Mouse (Mus musculus): Measurements from ENCODE around the gene Tatdn3. TPM values are rescaled to one million over a fixed set of nuclear protein-coding genes. Genes with fewer than 3 reads are reported as not detected.
"Not testable (repeated sequence)": the region's sequence is repeated elsewhere in the genome, so short reads cannot be mapped to it uniquely, and the experiment has no call there.

Tatdn3 gene
- polyA plus RNA-seq, 1 experiment from 2014 or later = 13.8 TPM

DNA sequence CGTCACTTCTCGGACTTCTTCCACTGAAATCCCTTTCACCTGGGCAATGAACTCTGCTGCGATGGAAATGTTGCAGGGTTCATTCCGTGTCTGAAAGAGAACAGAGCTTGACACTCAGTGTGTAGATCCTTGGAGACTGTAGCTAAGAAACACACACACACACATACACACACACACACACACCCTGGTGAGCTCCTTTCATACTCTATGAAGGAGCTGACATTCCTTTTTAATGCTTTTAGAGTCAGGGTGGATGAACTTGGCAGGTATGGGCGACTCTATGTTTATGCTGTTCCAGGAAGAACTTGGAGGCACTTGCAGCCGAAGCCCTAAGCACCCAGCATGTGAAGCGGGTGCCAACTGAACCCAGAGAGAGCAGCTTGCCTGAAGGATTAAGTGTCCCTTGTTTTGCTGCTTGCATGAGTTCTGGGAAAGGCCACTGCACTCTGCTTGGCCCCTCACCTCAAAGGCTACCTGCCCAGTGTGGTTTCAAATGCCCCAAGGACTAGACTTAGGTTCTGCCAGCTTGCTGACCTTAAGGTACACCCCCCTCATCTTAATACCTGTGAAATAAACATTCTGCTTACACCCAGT, 16.4 kb downstream of the Tatdn3 start:
- H3K27ac ChIP-seq = no peak overlapping the region
- H3K4me3 ChIP-seq = no peak overlapping the region
- no peaks in the 10 kb centered on the region for H3K4me1 ChIP-seq
- WGBS = 76% methylated on average over 7 of the region's 7 CpGs
- H3K36me3 ChIP-seq = no peaks in the 10 kb centered on the region
- H3K27me3 ChIP-seq (replicated peaks) = no peaks in the 10 kb centered on the region
- ATAC-seq (ENCODE audit: low FRiP score, low read depth) = no peak
- H3K4me2 ChIP-seq (replicated peaks) = no peak overlapping the region
- H3K9ac ChIP-seq = no peak overlapping the region
- no peaks in the 10 kb centered on the region for H3K9me3 ChIP-seq

DNA sequence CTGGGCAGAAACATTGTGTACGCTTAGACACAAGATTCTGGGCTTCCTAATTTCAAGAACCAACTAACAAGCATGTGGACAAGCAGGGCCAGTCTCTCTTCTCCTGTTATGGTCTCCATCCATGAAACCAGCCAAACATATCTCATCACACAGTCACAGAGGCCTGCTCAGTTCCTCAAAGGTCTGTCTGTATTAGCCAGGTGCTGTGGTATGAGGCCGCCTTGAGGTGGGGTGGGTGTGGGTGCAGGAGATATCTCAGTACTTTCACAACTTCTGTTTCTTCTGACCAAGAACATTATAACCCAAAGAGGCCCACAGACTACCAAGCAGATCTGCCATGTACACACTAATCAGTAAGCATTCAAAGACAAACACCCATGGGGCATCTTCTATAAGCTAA, 17.5 kb downstream of the Tatdn3 start:
- Histone ChIP-seq H3K9me3 (no peaks in the 10 kb centered on the region), H3K4me1 (no peaks in the 10 kb centered on the region), H3K36me3 (no peaks in the 10 kb centered on the region), H3K9ac (no peak overlapping the region), H3K4me3 (no peak overlapping the region), H3K4me2 (replicated peaks) (no peak overlapping the region), H3K27ac (no peak overlapping the region), H3K27me3 (replicated peaks) (no peaks in the 10 kb centered on the region)
- no peak for ATAC-seq (ENCODE audit: low FRiP score, low read depth)
- WGBS = 90% methylated on average over 2 of the region's 2 CpGs

DNA sequence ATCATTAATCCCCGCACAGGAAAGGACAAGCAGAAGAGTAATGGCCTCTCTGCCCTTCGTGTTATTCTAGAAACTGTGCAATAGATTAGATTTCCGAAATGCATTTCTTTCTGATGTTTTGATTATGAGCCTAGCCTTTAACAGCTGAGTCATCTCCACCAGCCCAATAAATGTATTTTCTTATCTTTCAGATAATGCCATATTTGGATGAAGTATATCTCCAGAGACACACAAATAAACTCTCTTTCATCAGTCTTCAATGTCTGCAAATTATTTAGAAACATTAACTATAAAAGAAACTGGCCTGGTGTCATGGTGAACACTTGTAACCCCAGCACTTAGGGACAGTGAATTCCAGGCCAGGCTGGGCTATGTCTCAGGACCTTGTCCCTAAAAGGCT, 20.0 kb downstream of the Tatdn3 start:
- no peaks in the 10 kb centered on the region for H3K27me3 ChIP-seq (replicated peaks)
- H3K9me3 ChIP-seq = no peaks in the 10 kb centered on the region
- H3K4me1 ChIP-seq = no peaks in the 10 kb centered on the region
- no peak overlapping the region for H3K4me2 ChIP-seq (replicated peaks)
- no peak overlapping the region for H3K27ac ChIP-seq
- ATAC-seq (ENCODE audit: low FRiP score, low read depth) = no peak
- H3K4me3 ChIP-seq = no peak overlapping the region
- no peaks in the 10 kb centered on the region for H3K36me3 ChIP-seq
- H3K9ac ChIP-seq = no peak overlapping the region
- WGBS = 78% methylated on average over 3 of the region's 3 CpGs

DNA sequence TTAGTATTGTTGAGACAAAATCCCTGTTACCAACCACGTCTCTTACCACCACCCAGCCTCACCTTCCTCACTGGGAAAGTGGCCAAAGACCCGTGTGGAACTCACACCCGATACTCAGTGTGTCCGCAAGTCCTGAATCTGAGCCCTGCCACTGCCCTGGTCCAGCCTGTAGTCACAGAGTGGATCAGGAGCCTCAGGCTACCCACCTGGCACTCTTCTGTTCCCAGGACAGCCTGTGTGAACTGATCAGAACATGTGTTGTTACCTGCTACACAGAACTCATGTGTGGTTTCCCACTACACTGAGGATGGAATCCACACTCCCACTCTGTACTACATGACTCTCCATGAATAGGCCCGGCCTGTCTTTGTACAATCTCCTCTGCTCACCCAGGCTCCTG, 20.6 kb downstream of the Tatdn3 start:
- no peak overlapping the region for H3K4me2 ChIP-seq (replicated peaks)
- no peak overlapping the region for H3K27ac ChIP-seq
- 85% methylated on average over 5 of the region's 5 CpGs for WGBS
- ATAC-seq (ENCODE audit: low FRiP score, low read depth) = no peak
- no peak overlapping the region for H3K4me3 ChIP-seq
- H3K4me1 ChIP-seq = no peaks in the 10 kb centered on the region
- H3K9me3 ChIP-seq = no peaks in the 10 kb centered on the region
- H3K36me3 ChIP-seq = no peaks in the 10 kb centered on the region
- H3K9ac ChIP-seq = no peak overlapping the region
- no peaks in the 10 kb centered on the region for H3K27me3 ChIP-seq (replicated peaks)

DNA sequence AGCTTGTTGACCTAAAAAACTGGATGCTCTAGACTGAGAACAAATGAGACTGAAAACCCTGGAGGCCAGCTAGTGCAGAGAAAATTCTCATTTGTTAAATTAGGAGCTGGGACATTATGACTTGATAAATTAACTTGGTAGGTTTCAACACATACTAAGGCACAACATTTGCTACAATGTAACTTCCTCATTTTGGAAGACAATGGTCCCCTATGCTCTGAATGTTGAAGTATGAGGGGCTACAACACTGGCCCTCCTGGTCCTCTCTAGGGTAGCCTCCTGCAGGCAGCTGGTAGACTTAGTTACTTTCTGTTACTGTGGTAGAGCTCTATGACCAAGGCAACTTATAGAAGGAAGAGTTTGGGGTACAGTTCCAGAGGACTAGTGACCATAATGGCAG, 21.4 kb downstream of the Tatdn3 start:
- ATAC-seq (ENCODE audit: low FRiP score, low read depth) = no peak
- H3K36me3 ChIP-seq = no peaks in the 10 kb centered on the region
- H3K9ac ChIP-seq = no peak overlapping the region
- no peak overlapping the region for H3K27ac ChIP-seq
- no peaks in the 10 kb centered on the region for H3K4me1 ChIP-seq
- no peak overlapping the region for H3K4me2 ChIP-seq (replicated peaks)
- no peaks in the 10 kb centered on the region for H3K27me3 ChIP-seq (replicated peaks)
- H3K4me3 ChIP-seq = no peak overlapping the region
- no peaks in the 10 kb centered on the region for H3K9me3 ChIP-seq

DNA sequence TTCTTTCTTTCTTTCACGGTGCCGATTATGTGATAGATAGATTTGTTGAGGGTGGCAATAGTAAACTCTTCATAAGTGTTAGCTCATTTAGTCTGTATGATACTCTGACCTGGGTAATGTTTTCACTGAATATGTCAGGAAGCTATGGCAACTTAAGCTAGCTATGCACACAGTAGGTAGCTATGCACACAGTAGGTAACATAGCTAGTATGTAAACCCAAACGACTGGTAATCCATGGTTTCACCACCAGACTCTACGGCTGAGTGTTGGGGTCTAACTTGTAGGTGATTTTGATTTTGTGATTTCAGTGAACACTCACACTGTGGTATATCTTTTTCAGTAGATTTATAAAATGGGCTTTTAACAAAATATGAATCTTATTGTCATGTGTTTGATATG, 24.7 kb downstream of the Tatdn3 start:
- 93% methylated on average over 4 of the region's 4 CpGs for WGBS
- H3K27ac ChIP-seq = no peak overlapping the region
- H3K9ac ChIP-seq = no peak overlapping the region
- H3K4me2 ChIP-seq (replicated peaks) = no peak overlapping the region
- no peaks in the 10 kb centered on the region for H3K4me1 ChIP-seq
- H3K9me3 ChIP-seq = no peaks in the 10 kb centered on the region
- H3K36me3 ChIP-seq = no peaks in the 10 kb centered on the region
- no peak for ATAC-seq (ENCODE audit: low FRiP score, low read depth)
- H3K27me3 ChIP-seq (replicated peaks) = no peaks in the 10 kb centered on the region
- no peak overlapping the region for H3K4me3 ChIP-seq

DNA sequence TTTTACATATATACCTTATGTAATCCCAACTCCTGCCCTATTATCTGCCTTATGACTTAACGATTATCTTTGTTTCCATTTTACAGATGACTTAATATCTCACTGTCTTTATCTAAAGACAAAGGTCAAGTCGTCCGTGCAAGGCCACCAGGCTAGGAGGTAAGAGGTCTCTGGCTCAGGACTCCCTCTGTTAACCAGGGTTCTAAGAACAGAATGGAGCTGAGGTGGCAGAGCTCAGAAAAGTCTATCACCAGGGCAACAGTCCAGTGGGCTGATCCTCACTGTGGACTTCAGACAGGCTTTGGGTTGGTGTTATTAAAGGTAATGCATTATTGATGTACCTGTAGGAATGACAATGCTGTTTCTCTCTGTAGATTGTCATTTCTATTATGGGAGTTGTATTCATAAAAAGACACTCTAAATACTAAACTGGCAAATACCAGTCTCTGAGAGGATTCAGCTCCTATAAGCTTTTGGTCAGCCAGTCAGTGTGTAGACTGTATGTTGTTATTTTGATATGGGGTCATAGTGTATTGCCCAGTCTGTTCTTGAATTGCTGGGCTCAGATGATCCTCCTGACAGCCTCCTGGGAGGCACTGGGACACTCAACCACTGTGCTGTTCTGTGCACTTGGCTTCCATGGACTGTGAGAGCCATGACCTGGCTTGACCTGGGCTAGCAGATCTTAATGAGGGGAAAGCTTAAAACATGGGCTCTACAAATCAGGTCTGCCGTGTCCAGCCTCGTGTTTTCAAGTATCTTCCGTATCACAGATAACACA, 26.0 kb downstream of the Tatdn3 start, which contains the start of gene Spata45:
Gene Spata45 (plus strand): TSS at position 86 of the 781 bp plus-strand sequence.
- H3K4me3 ChIP-seq = no peak within 1 kb of the TSS
- H3K9me3 ChIP-seq = no peaks in the 10 kb centered on the region
- H3K4me2 ChIP-seq (replicated peaks) = no peak within 1 kb of the TSS
- H3K27me3 ChIP-seq (replicated peaks) = no peaks in the 10 kb centered on the region
- H3K9ac ChIP-seq = no peak within 1 kb of the TSS
- H3K27ac ChIP-seq = no peak within 1 kb of the TSS
- no peak for ATAC-seq (ENCODE audit: low FRiP score, low read depth)
- H3K36me3 ChIP-seq = no peaks in the 10 kb centered on the region
- 86% methylated on average over 6 of the region's 6 CpGs for WGBS
- H3K4me1 ChIP-seq = no peaks in the 10 kb centered on the region

DNA sequence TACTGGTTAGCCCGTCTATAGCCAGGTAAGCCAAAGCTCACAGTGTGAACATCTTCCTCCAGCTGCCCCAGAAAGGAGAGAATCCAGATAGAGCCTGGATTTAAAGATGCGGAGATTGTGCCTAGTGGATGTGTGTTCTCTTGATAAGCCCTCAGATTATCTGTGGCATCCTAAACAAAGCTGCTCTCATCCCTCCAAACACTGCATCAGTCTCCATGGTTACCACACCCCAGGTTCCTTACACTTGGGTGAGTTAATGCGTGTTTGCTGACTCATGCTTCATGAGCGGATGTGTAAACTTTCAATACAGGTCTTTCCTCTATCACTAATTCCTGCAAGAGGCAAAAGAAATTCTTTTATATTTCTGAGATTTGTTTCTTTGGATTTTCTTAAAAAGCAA, 27.1 kb downstream of the Tatdn3 start:
- H3K27me3 ChIP-seq (replicated peaks) = no peaks in the 10 kb centered on the region
- no peak overlapping the region for H3K4me3 ChIP-seq
- H3K9me3 ChIP-seq = no peaks in the 10 kb centered on the region
- WGBS = 39% methylated on average over 4 of the region's 4 CpGs
- no peak overlapping the region for H3K27ac ChIP-seq
- no peak overlapping the region for H3K9ac ChIP-seq
- no peaks in the 10 kb centered on the region for H3K36me3 ChIP-seq
- no peak overlapping the region for H3K4me2 ChIP-seq (replicated peaks)
- H3K4me1 ChIP-seq = no peaks in the 10 kb centered on the region
- no peak for ATAC-seq (ENCODE audit: low FRiP score, low read depth)

DNA sequence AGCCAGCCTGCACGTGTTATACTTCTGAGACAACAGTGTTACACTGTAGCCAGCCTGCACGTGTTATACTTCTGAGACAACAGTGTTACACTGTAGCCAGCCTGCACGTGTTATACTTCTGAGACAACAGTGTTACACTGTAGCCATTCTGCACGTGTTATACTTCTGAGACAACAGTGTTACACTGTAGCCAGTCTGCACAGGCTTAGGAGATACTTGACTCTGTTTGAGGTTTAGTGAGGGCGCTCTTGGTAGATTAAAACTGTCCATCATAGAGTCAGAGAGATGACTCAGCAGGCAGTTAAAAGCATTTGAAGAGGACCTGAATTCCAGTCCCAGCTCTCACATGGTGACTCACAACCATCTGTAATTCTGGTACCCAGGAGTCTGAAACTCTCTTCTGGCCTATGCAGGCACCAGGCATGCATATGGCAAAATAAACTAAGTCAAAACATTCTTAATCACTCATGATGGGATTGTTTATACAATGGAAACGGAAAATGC, 31.8 kb downstream of the Tatdn3 start:
- WGBS = 79% methylated on average over 6 of the region's 6 CpGs
- not testable (repeated sequence) for H3K27me3 ChIP-seq (replicated peaks); H3K9me3 ChIP-seq; H3K4me1 ChIP-seq; H3K9ac ChIP-seq; ATAC-seq (ENCODE audit: low FRiP score, low read depth); H3K36me3 ChIP-seq; H3K4me2 ChIP-seq (replicated peaks); H3K27ac ChIP-seq; H3K4me3 ChIP-seq

DNA sequence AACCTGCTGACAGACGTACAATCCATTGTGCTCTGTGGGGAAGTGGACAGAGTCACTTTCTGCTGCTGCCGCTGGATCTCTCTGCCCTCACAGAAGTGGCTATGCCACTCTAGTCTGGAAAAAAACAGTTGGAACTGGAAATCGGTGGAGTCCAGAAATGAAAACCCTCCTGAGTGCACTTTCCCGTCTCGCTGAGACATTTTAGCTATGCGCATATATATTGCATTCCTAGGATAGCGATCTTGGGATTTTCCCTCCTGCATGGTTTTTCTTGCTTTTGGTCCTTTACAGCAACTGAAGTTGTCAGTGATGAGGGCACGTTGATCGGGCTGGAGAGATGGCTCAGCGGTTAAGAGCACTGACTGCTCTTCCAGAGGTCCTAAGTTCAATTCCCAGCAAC, 32.5 kb downstream of the Tatdn3 start:
- no peaks in the 10 kb centered on the region for H3K27me3 ChIP-seq (replicated peaks)
- no peak overlapping the region for H3K9ac ChIP-seq
- no peaks in the 10 kb centered on the region for H3K36me3 ChIP-seq
- H3K27ac ChIP-seq = no peak overlapping the region
- H3K9me3 ChIP-seq = no peaks in the 10 kb centered on the region
- H3K4me1 ChIP-seq = peaks cover 12% of the 10 kb centered on the region
- 78% methylated on average over 10 of the region's 10 CpGs for WGBS
- H3K4me3 ChIP-seq = no peak overlapping the region
- H3K4me2 ChIP-seq (replicated peaks) = no peak overlapping the region
- no peak for ATAC-seq (ENCODE audit: low FRiP score, low read depth)

DNA sequence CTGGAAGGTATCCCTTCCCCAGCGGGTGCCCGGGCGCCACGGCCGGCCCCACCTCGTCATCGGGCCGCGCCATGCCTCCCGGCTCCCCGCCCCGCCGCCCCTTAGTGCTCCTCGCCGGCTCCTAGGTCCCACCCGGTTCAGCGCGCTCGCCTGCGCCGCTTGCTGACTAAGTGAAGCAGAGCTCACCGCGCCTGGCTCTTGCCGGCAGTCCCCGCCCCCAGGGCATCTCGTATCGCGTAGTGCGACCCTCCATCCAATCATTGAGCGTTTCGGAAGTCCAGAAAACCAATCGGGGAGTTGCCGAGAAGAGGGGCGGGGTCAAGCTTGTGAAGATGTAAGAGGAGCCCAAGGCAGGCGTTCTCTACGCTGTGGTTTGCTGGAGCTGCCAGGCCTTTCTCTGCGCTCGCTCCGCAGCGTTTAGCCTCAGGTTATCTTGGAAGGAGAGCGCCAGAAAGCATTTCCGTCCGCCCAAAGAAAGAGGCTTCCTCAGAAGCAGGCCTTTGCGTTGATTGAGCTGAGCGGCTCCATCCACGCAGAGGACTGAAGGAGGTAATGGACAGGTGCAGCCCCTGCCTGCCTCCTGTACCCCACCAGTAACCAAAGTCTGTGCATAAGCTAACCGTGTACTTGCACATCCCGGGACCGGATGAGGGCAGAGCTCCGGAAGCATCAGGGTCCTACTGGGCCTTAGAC, 36.6 kb downstream of the Tatdn3 start, which contains the start of gene Flvcr1:
Gene Flvcr1 (minus strand): TSS at position 138 of the 693 bp plus-strand sequence.
- ATAC-seq (ENCODE audit: low FRiP score, low read depth) = peak; percentile 99
- no peaks in the 10 kb centered on the region for H3K9me3 ChIP-seq
- H3K4me2 ChIP-seq (replicated peaks) = peak within 1 kb of the TSS; percentile 98
- no peaks in the 10 kb centered on the region for H3K27me3 ChIP-seq (replicated peaks)
- peak within 1 kb of the TSS; percentile 76 for H3K9ac ChIP-seq
- peaks cover 7% of the 10 kb centered on the region for H3K36me3 ChIP-seq
- peaks cover 20% of the 10 kb centered on the region for H3K4me1 ChIP-seq
- WGBS = under 1% methylated on average over 50 of the region's 50 CpGs
- H3K27ac ChIP-seq = peak within 1 kb of the TSS; percentile 83
- peak within 1 kb of the TSS; percentile 59 for H3K4me3 ChIP-seq

Measured in neural tube, embryonic 12.5 days (tissue).